Mouse (Mus musculus) heart, postnatal 4 days (tissue): ENCODE results near the gene Zfp341. TPM values are rescaled to one million over a fixed set of nuclear protein-coding genes. Genes with fewer than 3 reads are reported as not detected.

Source experiments
- DNase-seq: peaks from one replicate; pipeline ENCODE4 v3.0.0; 2021
- total RNA-seq, 2 experiments: library from RNA; stranded (reverse); gene quantifications; 2 replicates each; pipeline ENCODE4 v1.2.3; 2021

Zfp341 gene
- 1 to 10 TPM; 2.4 TPM for total RNA-seq

DNA sequence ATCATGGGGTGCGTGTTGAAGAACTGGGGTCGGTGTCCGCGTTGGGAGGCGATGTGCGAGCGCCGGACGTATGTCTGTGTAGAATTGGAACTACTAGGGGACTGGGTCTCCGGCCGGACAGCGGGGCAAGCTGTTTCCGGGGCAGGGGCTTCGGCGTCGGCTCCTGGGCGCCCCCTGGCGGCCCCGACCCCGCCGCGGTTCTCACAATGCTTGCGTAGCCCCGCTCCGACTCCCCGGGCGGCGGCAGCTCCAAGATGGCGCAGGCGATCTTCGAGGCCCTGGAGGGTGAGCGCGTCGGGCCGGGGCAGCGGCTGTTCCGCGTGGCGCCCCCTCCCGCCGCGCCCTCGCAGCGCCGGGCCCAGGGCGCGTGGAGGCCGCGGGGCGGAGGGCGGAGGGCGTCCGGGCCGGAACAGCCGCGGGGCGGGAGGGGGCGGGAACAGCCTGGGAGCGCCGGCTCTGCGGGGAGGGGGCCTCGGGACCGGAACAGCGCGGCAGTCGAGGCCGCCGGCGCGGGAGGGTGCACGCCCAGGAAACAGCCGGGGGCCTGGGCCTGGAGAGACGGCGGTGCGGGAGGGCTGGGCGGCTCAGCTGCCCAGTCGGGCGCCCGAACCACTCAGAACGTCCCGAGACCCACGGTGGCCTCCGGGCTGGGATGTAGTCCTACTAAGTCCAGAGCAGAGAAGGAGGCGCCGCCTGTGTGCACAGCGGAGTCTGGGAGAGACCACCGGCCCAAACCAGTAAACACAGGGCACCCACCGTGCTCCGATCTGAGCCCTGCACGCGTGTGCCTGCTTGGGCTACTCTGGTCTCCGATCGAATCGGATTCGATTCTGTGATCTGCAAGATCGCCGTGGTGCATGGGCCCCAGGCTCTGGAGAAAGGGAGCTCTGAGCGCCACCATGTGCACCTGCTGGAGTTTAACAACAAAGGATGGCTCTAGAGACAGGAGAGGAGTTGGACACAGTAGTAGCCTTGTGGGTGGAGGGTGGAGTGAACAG lies at the start of gene Zfp341, which contains the start of gene 4930519P11Rik:
TSS of gene Zfp341 (plus strand) at position 180 of the 998 bp plus-strand sequence.
TSS of gene 4930519P11Rik (minus strand) at position 320 of the 998 bp plus-strand sequence.
- DNase-seq, result peak; percentile 93

DNA sequence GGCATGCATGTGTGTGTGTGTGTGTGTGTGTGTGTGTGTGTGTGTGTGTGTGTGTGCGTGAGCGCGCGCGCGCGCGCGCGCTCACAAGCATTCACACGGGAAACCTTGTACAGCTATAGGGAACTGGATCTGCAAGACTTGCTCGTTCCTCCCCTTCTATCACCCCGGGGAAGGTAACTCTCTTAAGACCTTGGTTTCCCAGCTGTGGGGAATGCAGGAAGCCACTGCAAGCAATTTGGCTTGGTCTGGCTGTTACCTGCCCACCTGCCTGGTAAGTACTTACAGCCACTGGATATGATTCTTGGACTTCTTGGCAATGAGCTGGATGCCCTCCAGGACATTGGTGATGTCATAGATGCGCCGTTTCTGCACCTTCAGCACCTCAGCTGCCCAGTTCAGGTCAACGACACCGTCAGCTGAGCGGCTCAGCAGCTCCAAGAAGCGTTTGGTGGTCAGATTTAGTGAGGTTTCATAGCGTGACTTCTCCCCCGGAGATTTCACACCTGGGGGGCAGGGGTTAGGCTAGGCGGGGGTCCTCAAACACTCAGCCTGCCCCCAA lies 49.4 kb upstream of the Zfp341 start:
- DNase-seq, result no peak

DNA sequence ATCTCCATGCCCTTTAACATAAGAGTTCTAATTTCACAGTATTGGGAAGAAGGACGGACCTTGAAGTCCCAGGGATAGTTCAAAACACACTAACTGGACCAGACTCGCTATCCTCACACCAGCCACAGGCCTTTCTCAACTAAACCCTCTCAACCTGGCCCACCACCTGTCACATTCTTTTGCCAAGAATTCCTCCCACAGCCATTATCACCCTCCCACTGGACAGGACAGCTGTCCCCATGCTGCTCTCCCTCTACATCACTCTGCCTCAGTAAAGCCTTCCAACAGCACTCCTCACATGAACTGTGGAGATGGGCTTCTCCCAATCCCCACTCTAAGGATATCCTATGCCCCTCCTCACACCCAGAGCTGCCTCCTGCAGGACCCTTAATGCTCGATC lies 47.5 kb upstream of the Zfp341 start:
- DNase-seq, result no peak

DNA sequence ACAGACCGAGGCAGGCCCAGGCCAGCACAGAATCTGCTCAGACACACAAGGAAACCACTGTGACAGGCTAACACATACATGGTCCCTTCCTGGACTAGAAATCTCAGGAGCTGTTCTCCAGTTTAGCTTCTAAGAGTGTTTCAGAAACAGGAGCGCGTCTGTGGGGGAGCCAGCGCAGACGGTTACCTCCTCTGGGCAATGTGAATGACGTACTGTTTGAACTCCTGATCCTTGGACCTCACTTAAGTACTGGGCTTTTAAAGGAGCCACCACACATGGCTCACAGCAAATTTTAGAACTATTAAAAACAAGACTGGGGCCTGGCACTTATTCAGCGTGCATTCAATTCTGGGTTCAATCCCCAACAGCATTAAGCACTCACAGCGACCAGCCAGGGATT lies 46.5 kb upstream of the Zfp341 start:
- DNase-seq, result no peak

DNA sequence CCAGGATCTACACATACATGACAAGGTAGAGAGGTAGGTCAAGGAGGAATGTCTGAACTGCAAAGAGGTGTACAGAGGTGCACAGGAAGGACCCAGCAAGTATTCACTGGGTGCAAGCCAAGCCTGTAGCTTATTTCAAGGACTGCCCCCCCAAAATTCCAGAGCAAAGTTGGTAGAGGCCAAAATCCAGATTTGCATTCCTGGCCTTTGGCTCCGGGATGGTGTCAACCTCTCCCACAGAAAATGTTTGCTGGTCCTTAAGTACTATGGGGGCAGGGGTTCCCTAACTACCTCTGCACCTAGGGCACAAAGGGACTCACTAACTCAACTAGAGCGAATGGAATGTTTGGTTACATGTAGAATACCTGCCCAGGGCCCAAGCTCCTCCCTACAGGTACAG lies 45.3 kb upstream of the Zfp341 start:
- no peak for DNase-seq

DNA sequence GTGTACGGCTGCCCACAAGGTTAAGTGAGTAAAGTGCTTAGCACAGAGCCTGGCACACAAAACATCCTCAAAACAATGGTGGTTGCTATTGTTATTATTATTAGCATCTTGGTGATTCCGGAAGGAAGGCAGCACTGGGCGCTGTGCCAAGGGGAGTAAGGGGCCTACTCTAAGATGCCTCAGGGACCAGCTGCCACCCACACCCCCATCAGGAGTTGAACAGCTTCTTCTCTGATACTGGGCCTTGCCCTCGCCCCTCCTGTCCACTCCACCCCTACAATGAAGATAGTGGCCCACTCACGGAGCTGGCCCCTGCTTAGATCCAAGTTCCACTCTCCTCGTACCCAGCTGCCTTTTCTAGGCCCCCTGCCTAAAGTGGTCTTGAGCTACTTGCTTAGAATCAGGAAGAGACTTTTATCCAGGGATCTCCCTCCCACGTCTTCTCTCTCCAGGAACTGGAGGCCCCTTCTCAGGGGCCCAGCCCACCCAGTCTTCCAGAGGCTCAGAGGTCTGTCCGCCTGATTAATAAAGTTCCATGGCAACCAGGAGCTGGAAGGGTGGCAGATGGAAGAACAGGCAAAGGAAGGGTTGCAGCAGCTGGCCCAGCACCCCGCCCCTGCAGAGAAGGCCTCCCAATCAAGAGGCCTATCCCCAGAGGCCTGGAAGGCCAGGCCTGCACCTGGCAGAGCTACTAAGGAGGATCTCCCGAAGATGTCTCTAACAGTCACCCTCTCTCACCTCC lies 44.6 kb upstream of the Zfp341 start:
- DNase-seq, result peak; percentile 65

DNA sequence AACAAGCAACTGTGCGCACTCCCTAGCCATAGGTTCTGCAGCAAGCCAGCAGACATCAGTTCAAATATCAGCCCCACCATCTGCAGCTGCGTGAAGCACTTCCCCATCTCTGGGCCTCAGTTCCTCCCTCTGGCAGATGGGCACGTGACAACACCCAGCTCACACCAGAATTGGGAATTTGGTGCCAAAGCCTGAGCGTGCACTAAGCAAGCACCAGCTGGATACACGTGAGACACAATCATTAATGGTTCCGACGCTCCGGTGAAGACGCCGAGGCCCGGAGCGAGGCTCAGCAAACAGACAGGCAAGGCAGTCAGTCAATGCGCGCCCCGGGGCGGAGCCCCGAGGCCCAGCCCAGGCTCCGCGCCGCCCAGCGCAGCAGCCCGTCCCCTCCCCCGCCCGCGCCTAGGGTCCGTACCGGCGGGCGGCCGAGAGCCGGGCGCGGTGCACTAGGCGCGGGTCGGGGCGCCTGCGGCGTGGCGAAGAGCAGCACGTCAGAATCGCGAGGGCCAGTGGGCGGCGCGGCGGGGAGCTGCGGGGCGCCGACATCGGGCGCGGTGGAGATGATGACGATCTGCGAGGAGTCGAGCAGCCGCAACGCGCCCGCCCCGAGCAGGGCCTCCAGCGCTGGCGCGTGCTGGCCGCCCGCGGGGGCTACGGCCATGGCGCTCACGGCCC lies 43.9 kb upstream of the Zfp341 start:
- peak; percentile 71 for DNase-seq

DNA sequence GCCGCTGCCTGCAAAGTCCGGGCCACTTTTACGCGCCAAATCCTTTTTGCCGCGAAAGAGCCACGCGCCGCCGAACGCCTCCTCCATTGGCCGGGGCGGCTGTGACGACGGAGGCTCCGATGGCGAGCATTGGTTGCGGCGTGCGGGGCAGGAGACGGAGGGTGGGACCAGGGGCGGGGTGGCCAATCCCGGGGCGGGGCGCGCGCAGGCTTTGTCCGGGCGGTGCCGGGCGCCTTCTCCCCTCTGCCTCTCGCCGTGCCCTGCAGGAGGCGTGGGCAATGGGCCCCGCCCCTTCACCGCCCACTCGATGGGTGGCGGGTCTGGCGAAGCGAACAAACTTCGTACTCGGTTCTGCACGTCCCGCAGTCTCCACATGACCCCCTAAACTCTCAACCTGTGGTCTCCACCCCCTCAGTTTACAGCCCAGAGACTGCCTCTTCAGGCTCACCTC lies 43.2 kb upstream of the Zfp341 start, which contains the start of gene E2f1:
TSS of gene E2f1 (minus strand) at position 57 of the 451 bp plus-strand sequence.
- peak; percentile 97 for DNase-seq

DNA sequence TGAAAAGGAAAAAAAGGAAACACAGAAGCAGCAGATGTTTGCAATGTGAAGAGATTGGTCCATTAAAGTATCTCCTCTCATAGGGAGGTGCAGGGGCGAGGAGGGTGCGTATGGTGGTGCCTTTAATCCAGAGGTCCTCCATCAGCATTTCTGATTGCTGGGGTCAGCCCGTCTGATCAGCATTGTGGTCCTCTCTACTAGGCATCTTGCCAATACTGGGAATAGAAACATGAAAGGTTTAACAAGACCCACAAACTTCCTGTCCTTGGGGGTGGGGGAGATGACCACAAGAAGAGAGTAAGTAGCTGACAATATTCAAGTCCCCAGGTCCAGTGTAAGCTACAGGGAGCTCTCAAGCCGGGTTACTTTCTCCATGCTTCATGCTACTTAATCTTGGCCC lies 42.4 kb upstream of the Zfp341 start:
- no peak for DNase-seq

DNA sequence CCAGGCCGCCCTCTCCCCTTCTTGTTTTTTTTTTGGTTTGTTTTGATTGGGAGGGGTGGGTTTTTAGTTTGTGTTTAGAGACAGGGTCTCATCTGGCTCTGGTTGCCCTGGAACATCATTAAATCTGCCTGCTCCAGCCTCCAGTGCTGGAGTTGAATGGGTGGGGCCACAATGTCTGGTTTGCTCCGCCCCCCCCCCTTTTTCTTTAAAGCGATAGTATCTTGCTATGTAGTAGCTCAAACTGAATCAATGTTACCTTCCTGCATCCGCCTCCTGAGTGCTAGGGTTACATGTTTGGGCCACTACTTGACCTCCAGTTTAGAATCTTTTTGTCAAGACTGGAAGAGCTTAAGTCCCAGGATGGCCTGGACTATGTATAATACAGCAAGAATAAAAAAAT lies 41.8 kb upstream of the Zfp341 start:
- DNase-seq, result no peak

DNA sequence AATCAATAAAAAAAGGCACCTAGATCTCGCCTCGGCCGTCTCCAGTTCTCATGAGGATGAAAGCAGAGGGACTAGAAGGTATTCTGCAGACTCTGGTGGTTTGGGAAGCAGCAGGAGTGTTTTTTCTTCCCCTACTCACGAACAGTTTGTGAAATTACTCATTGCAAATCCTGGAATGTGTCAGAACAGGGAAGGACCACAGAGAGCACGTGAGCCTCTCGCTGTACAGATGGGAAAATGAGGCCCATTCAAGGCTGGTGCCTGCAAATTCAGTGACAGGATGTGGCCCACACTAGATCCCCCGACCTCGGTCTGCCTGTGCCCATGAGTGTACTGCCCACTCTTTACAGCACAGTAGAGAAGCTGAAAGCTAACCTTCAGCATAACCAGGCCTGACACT lies 41.1 kb upstream of the Zfp341 start:
- no peak for DNase-seq

DNA sequence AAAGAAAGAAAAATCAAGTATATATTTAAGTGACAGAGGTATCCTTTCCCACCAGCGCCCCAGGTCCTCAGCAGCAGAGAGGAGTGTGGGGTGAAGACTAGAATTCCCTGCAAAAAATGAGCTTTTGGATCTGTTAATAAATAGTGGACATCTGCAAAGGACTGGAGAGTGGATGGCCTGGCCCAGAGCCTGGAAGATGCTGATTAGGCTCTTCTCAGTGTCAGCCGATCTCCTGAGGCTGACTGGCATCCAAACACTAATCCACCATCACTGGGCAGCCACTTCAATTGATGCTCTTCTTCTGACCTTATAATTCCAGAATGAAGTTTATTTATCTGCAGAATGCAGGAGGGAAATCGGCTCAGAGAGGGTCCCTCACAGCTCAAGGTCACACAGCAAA lies 40.1 kb upstream of the Zfp341 start:
- no peak for DNase-seq

DNA sequence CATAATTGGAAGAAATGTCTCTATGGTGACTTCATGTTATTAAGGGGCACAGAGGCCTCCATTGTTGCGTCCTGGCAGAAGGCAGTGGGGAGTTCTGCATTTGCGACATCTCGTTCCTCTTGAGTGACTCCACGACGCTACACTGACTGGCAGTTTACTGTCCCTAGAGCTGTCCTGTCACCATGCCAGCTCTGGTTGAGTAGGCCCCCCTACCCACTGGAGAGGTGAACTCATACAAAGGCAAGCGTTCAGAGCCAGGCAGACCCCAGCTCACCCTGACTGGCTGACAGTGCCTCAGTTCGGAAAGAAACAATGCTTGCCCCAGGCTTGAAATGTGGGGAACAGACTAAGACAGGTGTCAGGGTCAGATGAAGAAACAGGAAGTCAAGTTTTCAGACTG lies 38.8 kb upstream of the Zfp341 start:
- no peak for DNase-seq

DNA sequence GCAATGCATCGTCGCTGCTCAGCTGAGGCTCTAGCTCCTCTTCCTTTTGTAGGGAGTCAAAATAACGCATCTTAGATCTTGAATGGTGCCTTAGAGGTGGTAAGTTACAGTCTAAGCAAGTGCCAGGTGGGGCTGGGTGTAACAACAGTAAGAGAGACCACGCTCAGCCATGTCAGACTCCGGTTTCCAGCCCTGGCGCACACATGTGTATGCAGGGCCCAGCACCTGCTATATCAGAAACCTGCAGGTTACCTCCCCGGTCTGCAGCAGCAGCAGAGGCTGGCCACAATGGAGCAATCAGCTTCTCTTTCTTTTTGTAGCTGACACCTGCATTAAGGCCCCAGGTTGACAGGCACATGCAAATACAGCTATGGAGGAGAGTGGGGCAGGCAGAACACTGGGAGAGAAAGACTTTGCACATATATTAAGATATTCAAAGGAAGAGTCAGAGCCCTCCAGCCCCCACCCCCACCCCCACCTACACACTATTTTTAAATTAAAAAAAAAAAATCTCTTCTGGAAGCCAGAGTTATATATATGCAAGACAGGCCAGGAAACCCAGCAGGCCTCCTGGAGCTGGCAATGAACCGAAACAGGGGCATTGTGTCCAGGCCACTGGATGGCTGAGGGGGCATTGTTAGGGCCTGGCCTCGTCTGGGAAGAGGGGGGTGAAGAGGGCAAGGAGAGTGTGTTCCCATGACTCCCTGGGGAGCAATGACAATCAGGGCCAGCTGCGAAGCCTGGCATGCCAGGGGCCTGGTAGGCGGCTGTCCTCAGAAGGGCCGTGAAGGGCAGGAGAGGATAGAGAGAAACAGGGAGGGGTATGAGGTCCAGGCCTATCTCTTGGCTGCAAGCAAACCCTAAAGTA lies 36.0 kb upstream of the Zfp341 start:
- no peak for DNase-seq

DNA sequence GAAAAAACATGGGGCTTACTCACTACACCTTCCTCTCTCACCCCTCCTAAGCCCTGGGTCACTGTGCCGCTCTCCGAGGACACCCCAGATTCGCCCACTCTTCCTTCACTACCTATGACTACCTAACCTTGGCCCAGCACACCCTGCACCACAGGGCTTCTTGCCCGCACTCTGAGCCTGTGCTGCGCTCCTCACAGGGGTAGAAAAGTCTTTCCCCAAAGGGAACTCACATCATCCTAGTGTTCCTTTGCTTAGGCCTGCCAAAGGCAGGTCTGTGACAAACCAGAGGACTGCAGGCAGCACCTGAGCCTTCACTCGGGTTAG lies 35.4 kb upstream of the Zfp341 start:
- no peak for DNase-seq

DNA sequence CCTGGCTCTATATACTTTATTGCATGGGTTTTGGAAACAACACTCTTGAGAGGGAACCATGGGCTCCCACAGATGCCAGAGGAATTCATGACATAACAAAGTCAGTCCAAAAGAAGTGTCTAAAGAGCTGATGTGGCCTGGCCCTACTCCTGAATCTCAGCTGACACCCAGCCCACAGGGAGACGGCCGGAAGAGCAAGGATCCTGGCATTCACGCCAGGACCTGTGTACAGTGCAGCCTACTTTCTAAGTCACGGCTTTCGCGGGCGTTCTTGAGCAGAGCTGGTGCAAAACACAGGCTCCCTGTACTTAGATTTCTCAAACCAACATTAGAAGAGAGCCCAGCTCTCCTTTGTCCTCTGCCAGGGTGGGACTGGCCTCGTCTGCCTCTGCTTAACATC lies 32.5 kb upstream of the Zfp341 start:
- peak; percentile 52 for DNase-seq

DNA sequence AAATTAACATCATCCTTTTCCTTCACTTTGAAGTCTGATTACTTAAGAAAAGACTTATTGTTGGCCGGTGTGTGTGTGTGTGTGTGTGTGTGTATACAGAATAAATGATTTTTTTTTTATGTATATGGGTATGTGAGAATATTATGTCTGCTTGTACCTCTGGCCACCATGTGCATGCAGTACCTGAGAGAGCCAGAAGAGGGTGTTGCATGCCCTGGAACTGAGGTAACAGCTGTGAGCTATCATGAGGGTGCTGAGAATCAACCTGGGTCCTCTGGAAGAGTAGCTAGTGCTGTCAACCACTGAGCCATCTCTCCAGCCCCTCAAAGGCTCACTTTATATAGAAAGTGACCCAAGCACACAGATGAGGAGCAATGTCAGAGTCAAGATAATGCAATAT lies 31.7 kb upstream of the Zfp341 start:
- DNase-seq, result no peak

DNA sequence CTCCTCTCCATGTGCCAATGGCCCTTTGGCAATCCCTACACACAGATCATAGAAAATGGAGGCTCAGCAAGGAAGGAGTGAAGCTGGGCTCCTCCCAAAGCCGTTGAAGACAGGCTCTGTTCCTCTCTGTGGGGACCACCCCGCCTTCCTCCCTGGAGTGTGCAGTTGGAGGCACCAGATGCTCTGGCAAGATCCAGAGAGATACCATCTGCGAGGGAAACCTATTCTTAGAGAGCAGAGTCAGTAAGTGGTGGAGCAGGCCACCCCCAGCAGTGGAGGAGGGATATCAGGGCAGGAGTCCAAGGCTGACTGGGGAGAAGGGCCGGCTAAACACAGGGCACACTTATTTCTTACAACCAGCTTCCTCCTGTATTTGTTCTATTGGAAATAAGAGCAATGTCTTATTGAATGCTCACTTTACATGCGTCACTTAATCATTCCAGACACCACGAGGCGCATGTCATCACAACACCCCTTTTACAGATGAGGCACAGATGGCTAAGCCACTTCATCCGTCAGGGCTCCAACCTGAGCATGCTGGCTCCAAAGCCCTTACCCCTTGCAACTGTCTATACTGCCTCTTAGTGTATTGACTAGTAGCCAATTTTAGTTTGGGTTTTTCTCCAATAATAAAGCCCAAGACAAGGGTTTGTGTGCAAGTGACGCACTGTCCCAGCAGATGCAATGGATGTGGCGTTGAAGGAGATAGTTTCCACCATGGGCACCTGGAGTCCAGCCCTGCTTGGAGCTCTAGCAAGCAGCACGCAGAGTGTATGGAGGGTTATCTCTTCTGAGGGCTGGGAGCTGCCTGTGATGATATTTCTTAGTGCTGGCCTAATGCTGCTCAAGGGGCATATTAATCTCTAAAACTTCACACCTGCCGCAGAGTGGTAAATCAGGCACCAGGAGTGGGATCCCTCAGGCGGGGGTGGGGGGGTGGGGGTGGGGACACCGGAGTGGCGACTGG lies 28.9 kb upstream of the Zfp341 start:
- DNase-seq, result peak; percentile 21

DNA sequence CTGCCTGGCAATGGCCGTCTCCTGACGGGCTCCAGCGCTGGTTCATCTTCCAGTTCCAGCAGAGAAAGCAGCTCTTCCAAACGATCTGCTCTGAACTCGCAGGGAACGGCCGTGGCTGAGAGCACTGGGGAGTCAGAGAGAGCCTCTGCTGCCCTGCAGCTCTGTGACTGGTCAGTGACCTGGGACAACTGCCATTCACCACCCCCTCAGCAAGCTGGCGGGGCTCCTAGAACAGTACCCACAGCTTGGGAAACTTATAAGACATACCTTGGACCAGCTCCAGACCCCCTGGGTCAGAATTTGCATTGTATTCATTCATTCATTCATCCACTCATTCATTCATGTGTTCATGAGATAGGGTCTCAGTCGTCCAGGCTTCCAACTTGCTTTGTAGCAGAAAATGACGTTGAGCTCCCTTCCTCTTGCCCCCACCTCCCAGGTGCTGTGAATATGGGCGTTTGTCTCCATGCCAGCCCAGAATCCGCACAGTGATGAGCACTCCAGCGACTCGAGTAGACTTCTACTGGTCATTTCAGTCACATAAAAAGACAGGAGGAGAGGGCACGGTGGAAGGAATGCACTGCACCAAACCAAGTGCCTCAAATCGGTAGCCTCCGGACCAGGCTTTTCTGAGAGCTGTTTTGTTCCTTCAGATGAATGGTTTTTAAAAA lies 28.0 kb upstream of the Zfp341 start:
- no peak for DNase-seq

DNA sequence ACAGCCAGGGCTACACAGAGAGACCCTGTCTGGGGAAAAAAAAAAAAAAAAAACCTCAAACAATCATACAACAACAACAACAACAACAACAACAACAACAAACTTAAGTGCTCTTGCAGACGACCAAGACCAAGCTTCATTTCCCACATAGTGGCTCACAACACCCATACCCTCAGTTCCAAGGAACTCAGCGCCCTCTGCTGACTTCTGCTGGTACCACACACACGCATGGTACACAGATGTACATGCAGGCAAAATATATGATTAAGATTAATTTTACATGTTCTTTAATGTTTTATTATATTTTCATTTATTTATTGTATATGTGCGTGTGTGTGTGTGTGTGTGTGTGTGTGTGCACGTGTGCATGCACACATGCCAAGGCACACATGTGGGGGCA lies 26.7 kb upstream of the Zfp341 start:
- DNase-seq, result peak; percentile 64
